Mouse (Mus musculus) lung, postnatal 36 days (tissue): Measurements from ENCODE around the gene Zfp341.

Experiments used
- DNase-seq: peaks from one replicate; pipeline ENCODE4 v3.0.0; 2022; ENCODE audit warnings: mixed read lengths

Zfp341 gene

GRCm38 (mm10) chr2:154613118-154614115 lies at the start of gene Zfp341, which contains the start of gene 4930519P11Rik:
Gene Zfp341, plus strand, starts transcription at chr2:154613297.
Gene 4930519P11Rik, minus strand, starts transcription at chr2:154613437.
- DNase-seq = peak; percentile 91

GRCm38 (mm10) chr2:154563612-154564170 lies 49.4 kb upstream of the Zfp341 start:
- DNase-seq = no peak

GRCm38 (mm10) chr2:154565562-154565961 lies 47.5 kb upstream of the Zfp341 start:
- DNase-seq = no peak

GRCm38 (mm10) chr2:154566641-154567040 lies 46.5 kb upstream of the Zfp341 start:
- no peak for DNase-seq

- peak; percentile 62 for DNase-seq
Observed at GRCm38 (mm10) chr2:154567766-154568165, 45.3 kb upstream of the Zfp341 start.

GRCm38 (mm10) chr2:154568329-154569070 lies 44.6 kb upstream of the Zfp341 start:
- no peak for DNase-seq

- peak; percentile 64 for DNase-seq
Observed at GRCm38 (mm10) chr2:154569071-154569748, 43.9 kb upstream of the Zfp341 start.

- DNase-seq = peak; percentile 96
Observed at GRCm38 (mm10) chr2:154569836-154570286, 43.2 kb upstream of the Zfp341 start, which contains the start of gene E2f1. Gene E2f1, minus strand, starts transcription at chr2:154569892.

GRCm38 (mm10) chr2:154570666-154571065 lies 42.4 kb upstream of the Zfp341 start:
- DNase-seq = no peak

- DNase-seq = no peak
Observed at GRCm38 (mm10) chr2:154571266-154571665, 41.8 kb upstream of the Zfp341 start.

GRCm38 (mm10) chr2:154571976-154572375 lies 41.1 kb upstream of the Zfp341 start:
- no peak for DNase-seq

- DNase-seq = no peak
Observed at GRCm38 (mm10) chr2:154572996-154573395, 40.1 kb upstream of the Zfp341 start.

- no peak for DNase-seq
Observed at GRCm38 (mm10) chr2:154574271-154574670, 38.8 kb upstream of the Zfp341 start.

GRCm38 (mm10) chr2:154576876-154577743 lies 36.0 kb upstream of the Zfp341 start:
- no peak for DNase-seq

GRCm38 (mm10) chr2:154577744-154578067 lies 35.4 kb upstream of the Zfp341 start:
- no peak for DNase-seq

- DNase-seq = peak; percentile 42
Observed at GRCm38 (mm10) chr2:154580586-154580985, 32.5 kb upstream of the Zfp341 start.

- DNase-seq = no peak
Observed at GRCm38 (mm10) chr2:154581421-154581820, 31.7 kb upstream of the Zfp341 start.

- DNase-seq = no peak
Observed at GRCm38 (mm10) chr2:154583906-154584872, 28.9 kb upstream of the Zfp341 start.

GRCm38 (mm10) chr2:154584931-154585601 lies 28.0 kb upstream of the Zfp341 start:
- DNase-seq = no peak

GRCm38 (mm10) chr2:154586405-154586804 lies 26.7 kb upstream of the Zfp341 start:
- peak; percentile 33 for DNase-seq
